Mouse (Mus musculus): Measurements from ENCODE around the gene Zfp273.
"Not testable (repeated sequence)": the region's sequence is repeated elsewhere in the genome, so short reads cannot be mapped to it uniquely, and the experiment has no call there.

Gene Zfp273

GRCm38 (mm10) chr13:67867899-67868298 lies 54.4 kb downstream of the Zfp273 start:
- no peak for DNase-seq (ENCODE audit: low read depth)

- DNase-seq (ENCODE audit: low read depth), result not testable (repeated sequence)
Measured at GRCm38 (mm10) chr13:67876049-67876698, 62.6 kb downstream of the Zfp273 start.

All from fibroblast of lung, adult 2 months (primary cell).